Comparison of ENCODE assay signal across 9 mouse cellular contexts in genomic region chrX:96133260-96133659, GRCm38 (mm10). TPM values are rescaled to one million over a fixed set of nuclear protein-coding genes. Genes with fewer than 3 reads are reported as not detected.
DNase-seq lines count a peak whose midpoint lies in the region; ATAC-seq and TF ChIP-seq lines count a peak whose summit lies in the region.
"Had no signal": no experiment of that assay in that cellular context is flagged by ENCODE, and none has a peak within 500 bp of the region (broad histone marks: within the 10 kb centered on the region; RNA-seq: fewer than 3 reads in every experiment).

No protein-coding gene starts in this region.

- 40% methylated on average over 2 of the region's 2 CpGs for WGBS in heart, embryonic 11.5 days (ENCODE audit: insufficient replicate concordance)
- 33% methylated on average over 2 of the region's 2 CpGs for WGBS in liver, postnatal 0 days (ENCODE audit: insufficient replicate concordance)
- WGBS in midbrain, embryonic 15.5 days = 47% methylated on average over 2 of the region's 2 CpGs

- no peak overlapping the region for H3K4me3 ChIP-seq in heart, embryonic 11.5 days (ENCODE audit: low read depth, low read length)
- H3K4me3 ChIP-seq in liver, postnatal 0 days (ENCODE audit: low read depth, low read length) = no peak overlapping the region
- H3K4me3 ChIP-seq in midbrain, embryonic 15.5 days = no peak overlapping the region
- H3K4me3 ChIP-seq: neural tube, embryonic 12.5 days had no signal

- peaks cover 13% of the 10 kb centered on the region for H3K4me1 ChIP-seq in heart, embryonic 11.5 days (ENCODE audit: control insufficient read depth, insufficient read depth, low read length)
- H3K4me1 ChIP-seq in liver, postnatal 0 days (ENCODE audit: insufficient read depth) = peaks cover 13% of the 10 kb centered on the region; the same call in 1 of the 2 replicates
- H3K4me1 ChIP-seq in midbrain, embryonic 15.5 days = no peaks in the 10 kb centered on the region
- H3K4me1 ChIP-seq: neural tube, embryonic 12.5 days had no signal

- H3K4me2 ChIP-seq in heart, embryonic 11.5 days = no peak overlapping the region
- no peak overlapping the region for H3K4me2 ChIP-seq in liver, postnatal 0 days (ENCODE audit: low read depth, low read length)
- no peak overlapping the region for H3K4me2 ChIP-seq in midbrain, embryonic 15.5 days
- H3K4me2 ChIP-seq: neural tube, embryonic 12.5 days had no signal

- peak; percentile 1 for DNase-seq in cerebellum, adult 9-10 months
- DNase-seq in cerebellum, adult 8-10 months = no peak
- peak; percentile 5 for DNase-seq in urinary bladder, postnatal 14 days (ENCODE audit: low spot score)
- DNase-seq in urinary bladder, postnatal 4 days (ENCODE audit: low spot score in 2 of 2) = no peak
- DNase-seq in liver, postnatal 0 days = no peak
- peak; percentile 11 to 28 for DNase-seq in thymus, postnatal 10 days (ENCODE audit: low spot score in 2 of 2)

- H3K27me3 ChIP-seq in heart, embryonic 11.5 days (ENCODE audit: control insufficient read depth, insufficient read depth, low read length) = no peaks in the 10 kb centered on the region
- no peaks in the 10 kb centered on the region for H3K27me3 ChIP-seq in liver, postnatal 0 days (ENCODE audit: insufficient read depth, low read length)
- H3K27me3 ChIP-seq in midbrain, embryonic 15.5 days (replicated peaks) = no peaks in the 10 kb centered on the region
- H3K27me3 ChIP-seq: neural tube, embryonic 12.5 days had no signal

- peak; percentile 45 for TF ChIP-seq CTCF in liver, postnatal 0 days (IDR thresholded peaks at IDR 0.05; ENCODE audit: low read depth)

- peak overlapping the region; percentile 29; the same call in 1 of the 2 replicates for H3K27ac ChIP-seq in heart, embryonic 11.5 days (ENCODE audit: low read depth, low read length)
- H3K27ac ChIP-seq in liver, postnatal 0 days (ENCODE audit: low read depth) = peak overlapping the region; percentile 24; the same call in 1 of the 2 replicates
- H3K27ac ChIP-seq in midbrain, embryonic 15.5 days = no peak overlapping the region
- H3K27ac ChIP-seq: neural tube, embryonic 12.5 days had no signal

- H3K9ac ChIP-seq in heart, embryonic 11.5 days (ENCODE audit: low read depth, low read length) = no peak overlapping the region
- no peak overlapping the region for H3K9ac ChIP-seq in liver, postnatal 0 days (replicated peaks)
- no peak overlapping the region for H3K9ac ChIP-seq in midbrain, embryonic 15.5 days
- H3K9ac ChIP-seq: neural tube, embryonic 12.5 days had no signal

- no peaks in the 10 kb centered on the region for H3K9me3 ChIP-seq in heart, embryonic 11.5 days (replicated peaks; ENCODE audit: control insufficient read depth, low read length)
- H3K9me3 ChIP-seq in liver, postnatal 0 days (ENCODE audit: low read length) = no peaks in the 10 kb centered on the region
- H3K9me3 ChIP-seq in midbrain, embryonic 15.5 days = no peaks in the 10 kb centered on the region
- H3K9me3 ChIP-seq: neural tube, embryonic 12.5 days had no signal

- H3K36me3 ChIP-seq in heart, embryonic 11.5 days (ENCODE audit: control insufficient read depth, insufficient read depth, low read length) = no peaks in the 10 kb centered on the region
- no peaks in the 10 kb centered on the region for H3K36me3 ChIP-seq in liver, postnatal 0 days (replicated peaks; ENCODE audit: insufficient read depth, low read length)
- no peaks in the 10 kb centered on the region for H3K36me3 ChIP-seq in midbrain, embryonic 15.5 days (replicated peaks)
- H3K36me3 ChIP-seq: neural tube, embryonic 12.5 days had no signal

- no peak for TF ChIP-seq EP300 in liver, postnatal 0 days (IDR thresholded peaks at IDR 0.05; ENCODE audit: low read depth)

- ATAC-seq in heart, embryonic 11.5 days (replicated peaks; ENCODE audit: insufficient number of reproducible peaks, low FRiP score, low TSS enrichment) = no peak
- no peak for ATAC-seq in liver, postnatal 0 days
- ATAC-seq in midbrain, embryonic 15.5 days (replicated peaks) = no peak

RNA-seq across cellular contexts. Expression of gene Msn, which starts 37.4 kb away (rescaled TPM):
- polyA plus RNA-seq in heart, embryonic 11.5 days (2014; fragmentation: Nextera tagmentation; extraction: Ambion mirVana) = 162 and 213 TPM in 2 replicates
- 32.0 and 36.7 TPM in 2 replicates for polyA plus RNA-seq in liver, postnatal 0 days (2015; fragmentation: Nextera tagmentation; extraction: Ambion mirVana)
- 31.3 and 34.9 TPM in 2 replicates for polyA plus RNA-seq in midbrain, embryonic 15.5 days (2015; fragmentation: Nextera tagmentation; extraction: Ambion mirVana)

Comparison
In these comparisons a context has a peak if more than half of its experiments do, and no peak if none do; other contexts are left out.
1. DNase-seq: peak in cerebellum, adult 9-10 months (single experiment), urinary bladder, postnatal 14 days (single experiment) and thymus, postnatal 10 days (2 of 2); none in cerebellum, adult 8-10 months (single experiment), urinary bladder, postnatal 4 days (0 of 2) and liver, postnatal 0 days (single experiment).